Mouse (Mus musculus) heart, postnatal 0 days (tissue): Measurements from ENCODE around the gene Bbs9. TPM values are rescaled to one million over a fixed set of nuclear protein-coding genes. Genes with fewer than 3 reads are reported as not detected.

Source experiments
- ATAC-seq: fragments of 200-750 bp; cut with Nextera tagmentation; 2 replicates; pipeline ENCODE4 v1.8.0; 2017; ENCODE audit warnings: low read depth, moderate number of reproducible peaks, moderate library complexity; ENCODE audit not compliant: insufficient read depth
- DNase-seq: peaks from one replicate; pipeline ENCODE4 v3.0.0-alpha.2; 2016; ENCODE audit warnings: low spot score
- H3K27ac ChIP-seq: fragments of 300-500 bp; sonication (generic); 2 replicates; pipeline ENCODE4 v1.5.1; 2014; ENCODE audit warnings: low read depth, mild to moderate bottlenecking
- H3K27me3 ChIP-seq: fragments of 300-500 bp; sonication (generic); 2 replicates; pipeline ENCODE4 v1.6.1; 2014; ENCODE audit warnings: low read length, mixed read lengths; ENCODE audit not compliant: control insufficient read depth, insufficient read depth
- H3K36me3 ChIP-seq: fragments of 300-500 bp; sonication (generic); replicated peaks from 2 replicates; pipeline ENCODE4 v1.6.1; 2014; ENCODE audit warnings: low read length, mixed read lengths; ENCODE audit not compliant: control insufficient read depth, insufficient read depth
- H3K4me1 ChIP-seq: fragments of 300-500 bp; sonication (generic); 2 replicates; pipeline ENCODE4 v1.6.1; 2014; ENCODE audit warnings: antibody characterized with exemption; ENCODE audit not compliant: control insufficient read depth, insufficient read depth
- H3K4me2 ChIP-seq: fragments of 300-500 bp; sonication (generic); 2 replicates; pipeline ENCODE4 v1.6.1; 2014; ENCODE audit warnings: low read depth, mild to moderate bottlenecking, low read length, moderate library complexity
- H3K4me3 ChIP-seq: fragments of 300-500 bp; sonication (generic); 2 replicates; pipeline ENCODE4 v1.5.1; 2014; ENCODE audit warnings: low read depth, low read length
- H3K9ac ChIP-seq: fragments of 300-500 bp; sonication (generic); replicated peaks from 2 replicates; pipeline ENCODE4 v1.6.1; 2014; ENCODE audit warnings: low read depth, low read length, mixed read lengths
- H3K9me3 ChIP-seq: fragments of 300-500 bp; sonication (generic); replicated peaks from 2 replicates; pipeline ENCODE4 v1.6.1; 2016; ENCODE audit warnings: low read length; ENCODE audit not compliant: control insufficient read depth
- CTCF ChIP-seq: IDR thresholded peaks from 2 replicates; pipeline ENCODE4 v1.5.1; 2016; ENCODE audit warnings: antibody characterized with exemption, control low read depth, low read depth
- EP300 ChIP-seq: IDR thresholded peaks from 2 replicates; pipeline ENCODE4 v1.6.1; 2016; ENCODE audit warnings: antibody characterized with exemption, low read depth
- WGBS: fragments of 180-500 bp; shearing (Covaris S2); extraction: QIAGEN DNeasy Blood & Tissue Kit; methylation state at CpG from one replicate; pipeline ENCODE4 v1.1.7; 2014; 5-methylcytosine and 5-hydroxymethylcytosine counted together
- polyA plus RNA-seq: library from polyadenylated mRNA; unstranded; fragments of >200 nt; fragmentation: Nextera tagmentation; extraction: Ambion mirVana; gene quantifications from 2 replicates; pipeline ENCODE4 v1.2.1, GENCODE M21; 2015
- total RNA-seq: library from RNA; depleted of rRNA; stranded (reverse); fragments of >200 nt; gene quantifications from 2 replicates; pipeline ENCODE4 v1.2.3, GENCODE M21; 2014; ENCODE audit warnings: low replicate concordance

Bbs9 gene
- total and polyA plus RNA-seq, 2 experiments from 2014 or later, result 5.2 to 18.9 TPM

DNA sequence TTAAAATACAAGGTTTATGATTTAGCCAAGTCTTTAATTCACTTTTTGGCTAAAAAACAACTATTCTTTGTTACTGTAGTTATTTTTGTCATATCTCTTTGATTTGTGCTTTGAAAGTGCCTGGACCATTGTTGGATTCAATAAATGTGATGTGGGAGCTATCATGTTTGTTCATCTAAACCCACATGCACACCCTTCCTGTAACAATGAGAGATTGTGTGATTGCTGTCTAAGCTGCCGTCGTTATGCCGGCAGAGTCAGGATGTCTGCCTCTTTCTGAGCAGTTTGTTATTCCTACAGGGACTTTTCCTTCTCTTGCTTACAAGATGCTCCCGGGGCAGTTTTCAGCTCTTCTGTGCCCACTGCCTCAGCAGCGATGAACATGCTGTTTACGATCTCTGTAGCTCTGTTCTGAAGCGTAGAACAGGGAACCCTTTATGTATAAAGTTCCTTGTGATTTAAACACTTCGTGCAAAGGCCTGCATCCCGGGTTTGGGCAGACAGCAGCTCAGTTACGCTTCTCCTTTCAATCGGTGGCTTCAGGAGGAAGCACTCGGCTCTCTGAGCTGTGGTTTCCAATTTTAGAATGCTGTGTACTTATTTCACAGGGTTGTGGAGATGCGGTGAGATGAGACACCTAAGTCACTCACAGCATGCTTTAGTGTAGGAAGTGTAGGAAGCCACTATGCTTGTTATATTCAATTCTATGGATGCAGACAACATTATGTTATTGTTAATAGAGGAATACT lies 165.3 kb downstream of the Bbs9 start:
- H3K36me3 ChIP-seq, result no peaks in the 10 kb centered on the region
- no peak for TF ChIP-seq CTCF
- no peak for TF ChIP-seq EP300
- 36% methylated on average over 13 of the region's 13 CpGs for WGBS
- H3K9ac ChIP-seq, result no peak overlapping the region
- H3K9me3 ChIP-seq, result no peaks in the 10 kb centered on the region
- no peak overlapping the region for H3K27ac ChIP-seq
- ATAC-seq (no peak), DNase-seq (no peak)
- no peaks in the 10 kb centered on the region; the same call in 1 of the 2 replicates for H3K4me1 ChIP-seq
- no peak overlapping the region for H3K4me3 ChIP-seq
- no peaks in the 10 kb centered on the region for H3K27me3 ChIP-seq
- no peak overlapping the region for H3K4me2 ChIP-seq

DNA sequence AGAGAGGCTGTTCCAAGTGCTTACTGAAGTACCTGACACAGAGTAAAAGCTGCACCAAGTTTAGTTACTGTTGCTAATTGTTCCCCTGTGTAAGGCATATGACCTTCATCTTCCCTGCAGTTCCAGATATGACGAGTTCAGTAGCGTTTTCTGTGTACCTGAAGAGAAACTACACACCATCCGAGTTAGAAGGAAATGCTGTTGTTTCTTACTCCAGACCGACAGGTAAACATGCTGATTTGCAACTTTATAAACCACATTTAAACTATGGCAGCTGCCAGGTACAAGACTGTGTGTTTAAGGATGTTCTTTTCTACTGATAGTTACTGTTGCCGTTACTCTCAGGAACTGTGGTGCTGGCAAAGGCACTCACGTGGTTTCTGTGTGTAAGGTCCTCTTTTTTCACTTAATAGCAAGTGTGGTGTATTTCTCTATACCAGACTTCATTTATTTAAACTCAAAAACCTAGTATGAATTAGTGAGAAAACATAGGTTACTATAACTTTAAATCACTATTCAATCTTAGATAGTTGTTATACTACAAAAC lies 170.4 kb downstream of the Bbs9 start:
- no peak overlapping the region for H3K4me2 ChIP-seq
- WGBS, result 77% methylated on average over 6 of the region's 6 CpGs
- no peak for TF ChIP-seq CTCF
- no peak for TF ChIP-seq EP300

DNA sequence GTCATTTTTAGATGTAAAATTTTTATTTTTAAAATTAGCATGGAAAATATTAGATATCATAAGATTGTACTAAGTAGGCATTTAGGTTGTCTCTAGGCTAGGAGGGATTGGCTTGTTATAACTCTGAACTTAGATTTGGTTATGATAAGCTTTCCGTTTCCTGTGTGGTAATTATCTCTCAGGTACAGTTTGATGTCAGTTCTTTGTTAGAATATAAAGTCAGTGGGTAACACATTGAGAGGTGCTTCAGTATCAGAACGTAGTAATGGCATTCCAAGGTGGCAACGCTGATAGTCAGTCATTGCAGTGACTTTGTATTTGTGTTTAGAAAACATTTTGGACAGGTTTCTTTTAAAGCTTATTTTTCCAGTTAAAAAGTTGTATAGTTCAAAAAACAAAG lies 170.9 kb downstream of the Bbs9 start:
- Histone ChIP-seq H3K9me3 (no peaks in the 10 kb centered on the region), H3K27ac (no peak overlapping the region), H3K4me3 (no peak overlapping the region), H3K4me1 (no peaks in the 10 kb centered on the region), H3K4me2 (no peak overlapping the region), H3K27me3 (no peaks in the 10 kb centered on the region), H3K9ac (no peak overlapping the region), H3K36me3 (no peaks in the 10 kb centered on the region)
- 73% methylated on average over 3 of the region's 3 CpGs for WGBS
- TF ChIP-seq CTCF, result no peak
- ATAC-seq (no peak), DNase-seq (no peak)

More for the DNA sequence above, 170.4 kb downstream of the Bbs9 start:
- no peaks in the 10 kb centered on the region for H3K9me3 ChIP-seq
- no peak overlapping the region for H3K27ac ChIP-seq
- H3K4me1 ChIP-seq, result no peaks in the 10 kb centered on the region; the same call in 1 of the 2 replicates
- H3K36me3 ChIP-seq, result no peaks in the 10 kb centered on the region
- H3K4me3 ChIP-seq, result no peak overlapping the region
- ATAC-seq, result no peak
- no peaks in the 10 kb centered on the region for H3K27me3 ChIP-seq
- H3K9ac ChIP-seq, result no peak overlapping the region
- no peak for DNase-seq

DNA sequence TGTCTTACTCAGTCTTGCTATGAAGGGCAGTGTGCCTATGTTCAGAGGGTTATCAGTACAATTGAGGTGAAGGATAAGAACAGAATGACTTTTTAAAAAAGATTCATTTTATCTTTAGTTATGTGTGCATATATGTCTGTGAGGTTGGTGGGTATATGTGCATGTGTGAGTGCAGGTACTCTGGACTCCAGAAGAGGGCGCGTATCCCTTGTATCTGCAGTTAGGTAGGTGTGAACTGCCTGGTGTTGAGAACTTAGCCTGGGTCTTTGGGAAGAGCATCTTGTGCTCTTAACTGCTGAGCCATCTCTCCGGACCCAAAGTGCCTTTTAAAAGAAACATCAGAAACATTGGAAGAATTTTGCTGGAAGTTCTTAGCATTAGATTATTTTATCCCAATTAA lies 172.6 kb downstream of the Bbs9 start:
- no peak for TF ChIP-seq EP300
- no peak for TF ChIP-seq CTCF
- H3K4me1 ChIP-seq, result no peaks in the 10 kb centered on the region
- 90% methylated on average over 3 of the region's 3 CpGs for WGBS
- H3K27me3 ChIP-seq, result no peaks in the 10 kb centered on the region
- H3K9me3 ChIP-seq, result no peaks in the 10 kb centered on the region
- H3K36me3 ChIP-seq, result no peaks in the 10 kb centered on the region
- H3K27ac ChIP-seq, result no peak overlapping the region
- no peak overlapping the region for H3K9ac ChIP-seq
- no peak for DNase-seq
- no peak overlapping the region for H3K4me2 ChIP-seq
- no peak for ATAC-seq
- no peak overlapping the region for H3K4me3 ChIP-seq

DNA sequence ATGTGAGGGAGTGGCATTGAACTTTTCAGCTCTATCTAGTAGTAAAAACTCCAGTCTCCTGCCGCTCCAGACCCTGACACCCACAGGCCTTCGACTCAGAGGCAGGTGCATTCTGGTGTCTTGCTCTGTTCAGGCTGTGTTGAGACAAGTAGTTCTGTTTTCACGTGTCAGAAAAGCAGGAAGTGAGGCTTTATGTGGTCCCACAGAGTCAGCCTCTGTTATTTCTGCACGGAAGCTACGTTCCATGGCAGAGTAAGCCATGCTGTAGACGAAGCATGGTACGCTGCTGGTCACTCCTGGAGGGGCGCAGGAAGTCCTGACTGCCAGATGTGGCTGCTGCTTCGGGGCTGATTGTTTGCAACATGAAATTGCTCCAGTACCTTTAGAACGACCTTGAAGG lies 174.1 kb downstream of the Bbs9 start:
- no peak overlapping the region for H3K9ac ChIP-seq
- H3K27me3 ChIP-seq, result no peaks in the 10 kb centered on the region
- DNase-seq (no peak), ATAC-seq (no peak)
- H3K36me3 ChIP-seq, result no peaks in the 10 kb centered on the region
- H3K4me1 ChIP-seq, result no peaks in the 10 kb centered on the region
- no peak overlapping the region for H3K27ac ChIP-seq
- 72% methylated on average over 10 of the region's 10 CpGs for WGBS
- no peak overlapping the region for H3K4me2 ChIP-seq
- TF ChIP-seq EP300, result no peak
- no peak for TF ChIP-seq CTCF
- no peak overlapping the region for H3K4me3 ChIP-seq
- H3K9me3 ChIP-seq, result no peaks in the 10 kb centered on the region

DNA sequence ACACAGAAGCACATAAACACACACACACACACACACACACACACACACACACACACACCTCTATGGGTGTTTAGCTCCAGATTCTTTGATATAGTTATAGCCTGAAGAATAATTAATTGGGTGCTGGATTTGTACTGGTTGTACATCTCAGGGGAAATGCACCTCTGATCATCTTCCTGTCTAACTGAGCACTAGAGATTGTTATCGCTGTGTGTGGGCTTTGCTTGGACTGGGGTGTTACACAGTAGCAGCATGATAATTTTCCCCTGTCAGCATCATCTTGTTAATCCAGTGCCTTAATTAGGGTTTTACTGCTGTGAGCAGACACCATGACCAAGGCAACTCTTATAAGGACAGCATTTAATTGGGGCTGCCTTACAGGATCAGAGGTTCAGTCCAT lies 175.3 kb downstream of the Bbs9 start:
- WGBS, result 89% methylated on average over 1 of the region's 1 CpGs
- Histone ChIP-seq H3K9ac (no peak overlapping the region), H3K9me3 (no peaks in the 10 kb centered on the region), H3K27me3 (no peaks in the 10 kb centered on the region), H3K36me3 (no peaks in the 10 kb centered on the region), H3K4me2 (no peak overlapping the region), H3K4me3 (no peak overlapping the region), H3K27ac (no peak overlapping the region), H3K4me1 (no peaks in the 10 kb centered on the region)
- ATAC-seq, result no peak
- TF ChIP-seq CTCF, result no peak
- TF ChIP-seq EP300, result no peak
- DNase-seq, result no peak
